ENCODE assay signal across 8 mouse cellular contexts in the genomic region with DNA sequence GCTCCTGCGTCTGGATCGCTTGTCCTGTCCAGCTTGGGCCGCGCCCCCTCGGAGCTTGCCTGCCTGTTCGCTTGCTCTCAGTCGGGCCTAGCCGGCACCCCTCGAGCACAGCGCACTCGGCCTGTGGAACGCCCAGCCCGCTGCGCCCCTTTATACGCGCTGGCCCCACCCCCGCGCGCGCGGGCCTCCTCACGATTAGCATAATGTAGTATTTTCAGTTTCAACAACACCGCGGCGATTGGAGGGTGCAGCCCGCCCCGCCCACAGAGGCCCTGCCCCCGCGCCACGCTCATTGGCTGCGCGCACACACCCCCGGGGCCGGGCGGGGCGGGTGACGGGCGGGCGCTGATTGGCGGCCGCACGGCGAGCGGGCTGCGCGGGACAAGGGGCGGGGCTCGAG. TPM values are rescaled to one million over a fixed set of nuclear protein-coding genes. Genes with fewer than 3 reads are reported as not detected.
A peak's percentile ranks its signal among the peaks of the same experiment; 100 is the strongest.
DNase-seq lines count a peak whose midpoint lies in the region; ATAC-seq and TF ChIP-seq lines count a peak whose summit lies in the region.

A gene (minus strand): TSS at position 177 of the 400 bp plus-strand sequence.

- peaks cover 17% of the 10 kb centered on the region; the same call in 1 of the 2 replicates for H3K36me3 ChIP-seq in limb, embryonic 12.5 days
- H3K36me3 ChIP-seq in midbrain, embryonic 13.5 days: no peaks in the 10 kb centered on the region

- WGBS in limb, embryonic 12.5 days: 27% methylated on average over 42 of the region's 48 CpGs
- WGBS in midbrain, embryonic 13.5 days: 40% methylated on average over 46 of the region's 48 CpGs

- TF ChIP-seq POLR2A in embryonic fibroblast, embryonic 13.5 days (IDR thresholded peaks at IDR 0.05; ENCODE audit: low read depth, low read length): peak; percentile 97

- peak within 1 kb of the TSS; percentile 43 for H3K4me3 ChIP-seq in embryonic fibroblast, embryonic 13.5 days (ENCODE audit: insufficient read depth, low read length)
- H3K4me3 ChIP-seq in limb, embryonic 12.5 days (replicated peaks): peak within 1 kb of the TSS; percentile 72
- H3K4me3 ChIP-seq in midbrain, embryonic 13.5 days (replicated peaks): peak within 1 kb of the TSS; percentile 63

- H3K4me2 ChIP-seq in limb, embryonic 12.5 days: peak within 1 kb of the TSS; percentile 62
- peak within 1 kb of the TSS; percentile 64 for H3K4me2 ChIP-seq in midbrain, embryonic 13.5 days (replicated peaks)

- peak within 1 kb of the TSS; percentile 90 for H3K9ac ChIP-seq in limb, embryonic 12.5 days (replicated peaks)
- H3K9ac ChIP-seq in midbrain, embryonic 13.5 days (replicated peaks): peak within 1 kb of the TSS; percentile 78

- no peaks in the 10 kb centered on the region for H3K4me1 ChIP-seq in embryonic fibroblast, embryonic 13.5 days (ENCODE audit: control insufficient read depth, insufficient read depth, low read length)
- H3K4me1 ChIP-seq in limb, embryonic 12.5 days (replicated peaks): peaks cover 34% of the 10 kb centered on the region
- H3K4me1 ChIP-seq in midbrain, embryonic 13.5 days (replicated peaks): peaks cover 29% of the 10 kb centered on the region

- peak; percentile 75 for ATAC-seq in limb, embryonic 12.5 days (ENCODE audit: insufficient number of reproducible peaks, insufficient read depth, low FRiP score, low TSS enrichment, low read depth)
- ATAC-seq in midbrain, embryonic 13.5 days: peak; percentile 80

- H3K27ac ChIP-seq in embryonic fibroblast, embryonic 13.5 days (ENCODE audit: insufficient read depth, low read length): no peak within 1 kb of the TSS
- H3K27ac ChIP-seq in limb, embryonic 12.5 days: peak within 1 kb of the TSS; percentile 92
- H3K27ac ChIP-seq in midbrain, embryonic 13.5 days: peak within 1 kb of the TSS; percentile 83

- TF ChIP-seq CTCF in embryonic fibroblast, embryonic 13.5 days (IDR thresholded peaks at IDR 0.05; ENCODE audit: borderline replicate concordance, insufficient read depth, low read length): no peak

- peaks cover 31% of the 10 kb centered on the region for H3K9me3 ChIP-seq in limb, embryonic 12.5 days
- peaks cover 19% of the 10 kb centered on the region for H3K9me3 ChIP-seq in midbrain, embryonic 13.5 days

- DNase-seq in adrenal gland, postnatal 10 days: peak; percentile 93
- peak; percentile 90 for DNase-seq in heart, adult 8-10 months (ENCODE audit: low spot score)
- DNase-seq in kidney, adult 8-10 months: peak; percentile 83 to 88
- peak; percentile 87 for DNase-seq in skeletal muscle tissue, adult 2 months (ENCODE audit: low read depth, low spot score)
- DNase-seq in yolk sac, embryonic 10.5 days (ENCODE audit: low spot score): peak; percentile 93

- H3K27me3 ChIP-seq in limb, embryonic 12.5 days: peaks cover 17% of the 10 kb centered on the region
- peaks cover 15% of the 10 kb centered on the region for H3K27me3 ChIP-seq in midbrain, embryonic 13.5 days

RNA-seq across cellular contexts. Expression of the gene that starts here (rescaled TPM):
- 100 to 1,000 TPM; 386 to 453 TPM for total RNA-seq in adrenal gland, postnatal 10 days (2021)
- polyA plus RNA-seq in embryonic fibroblast, embryonic 13.5 days (2011; ENCODE audit: insufficient read length, low read depth, missing spikeins): 23.8 and 173 TPM in 2 replicates
- 10 to 100 TPM; 27.9 to 44.7 (median 34.9) TPM for total RNA-seq in heart, adult 8-10 months (2022)
- 1,371 and 1,459 TPM in 2 replicates for polyA plus RNA-seq in limb, embryonic 12.5 days (2016; fragmentation: Nextera tagmentation; extraction: Ambion mirVana)
- polyA plus RNA-seq in midbrain, embryonic 13.5 days (2015; fragmentation: Nextera tagmentation; extraction: Ambion mirVana): 379 and 515 TPM in 2 replicates

Comparison
In these comparisons a context has a peak if more than half of its experiments do, and no peak if none do; other contexts are left out.
1. RNA of the gene that starts here (total RNA-seq): 386 to 453 TPM in adrenal gland, postnatal 10 days; 27.9 to 44.7 TPM in heart, adult 8-10 months; every median in the first group is over 4 times any median in the second.
2. Peak in every context shown above with its lines, with median percentiles within 50 percentile points of each other: DNase-seq and H3K4me3 ChIP-seq.